Mouse (Mus musculus) cerebellum, postnatal 4 days (tissue): ENCODE data around the gene Tgfb3.
A peak's percentile ranks its signal among the peaks of the same experiment; 100 is the strongest.

Experiments used
- DNase-seq, 2 experiments: peaks; one replicate each; pipeline ENCODE4 v3.0.0; 2022; ENCODE audit warnings: low spot score in 2 of 2, mixed read lengths in 1 of 2

Tgfb3 gene

DNA sequence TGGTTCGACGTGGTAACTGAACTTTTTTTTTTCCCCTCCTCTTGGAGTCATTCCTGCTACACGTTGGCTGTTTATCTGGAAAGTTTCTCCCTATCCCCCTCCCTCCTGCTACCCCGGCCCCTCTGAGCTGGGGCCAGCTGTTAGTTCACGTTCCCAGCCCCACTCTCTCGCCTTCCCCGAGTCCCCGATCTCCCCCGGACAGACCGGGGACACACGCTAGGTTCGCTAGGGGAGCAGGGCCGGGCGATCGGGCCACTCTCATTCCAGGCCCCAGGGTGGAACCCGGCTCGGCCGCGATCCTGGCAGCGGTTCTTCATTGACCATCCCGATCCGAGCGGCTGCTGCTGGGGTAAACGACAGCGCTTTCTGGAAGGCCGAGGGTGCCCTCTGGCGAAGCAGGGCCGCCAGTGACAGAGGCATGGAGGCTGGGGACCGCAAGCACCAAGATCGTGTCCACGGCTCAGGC, 394 bp upstream of the Tgfb3 start:
- DNase-seq, result peak; percentile 90 to 95

DNA sequence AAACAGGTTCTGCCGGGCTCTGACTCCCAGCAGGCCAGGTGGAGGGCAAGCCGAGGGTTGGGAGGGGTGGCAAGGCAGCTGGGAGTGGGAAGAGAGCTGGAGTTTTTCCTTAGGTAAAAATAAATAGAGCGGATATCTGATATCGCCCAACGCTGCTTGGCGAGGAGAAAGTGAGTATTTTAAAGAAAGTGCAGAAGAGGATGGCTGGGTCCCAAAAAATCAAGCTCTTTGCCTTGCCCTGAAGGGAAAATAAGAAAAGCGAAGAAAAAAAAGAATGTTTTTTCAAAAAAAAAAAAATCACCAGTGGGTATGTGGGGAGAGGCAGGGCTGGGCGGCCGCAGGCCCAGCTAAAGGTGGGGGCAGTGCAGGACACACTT, 677 bp downstream of the Tgfb3 start:
- no peak for DNase-seq

- DNase-seq, result peak in 1 of 2 experiments; percentile 19
Observed at GRCm38 (mm10) chr12:86077736-86078135, 1.1 kb downstream of the Tgfb3 start.

- no peak for DNase-seq
Observed at GRCm38 (mm10) chr12:86077322-86077721, 1.5 kb downstream of the Tgfb3 start.

GRCm38 (mm10) chr12:86076321-86076901, 2.4 kb downstream of the Tgfb3 start:
- DNase-seq, result peak in 1 of 2 experiments; percentile 32

- DNase-seq, result no peak
Observed at GRCm38 (mm10) chr12:86075358-86075757, 3.5 kb downstream of the Tgfb3 start.

GRCm38 (mm10) chr12:86074681-86075080, 4.2 kb downstream of the Tgfb3 start:
- no peak for DNase-seq

DNA sequence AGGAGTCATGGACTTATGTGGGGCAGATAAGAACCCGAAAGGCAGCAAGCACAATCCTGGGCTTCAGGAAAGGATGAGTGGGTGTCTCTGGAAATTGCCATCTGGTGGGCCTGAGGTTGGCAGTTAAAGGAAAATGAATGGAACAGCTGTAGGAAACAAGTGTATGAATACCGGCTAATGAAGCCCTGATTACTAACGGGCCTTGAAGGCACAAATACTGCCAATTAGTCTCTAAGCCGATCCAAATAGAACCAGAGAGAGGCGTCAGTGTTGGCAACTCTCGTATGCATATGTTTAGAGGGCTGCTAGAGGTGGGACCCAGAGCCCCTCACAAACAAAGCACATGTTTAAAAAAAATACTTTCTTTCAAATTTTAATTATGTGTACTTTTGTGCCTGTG, 7.4 kb downstream of the Tgfb3 start:
- DNase-seq, result no peak

- DNase-seq, result no peak
Observed at GRCm38 (mm10) chr12:86064796-86065195, 14.0 kb downstream of the Tgfb3 start.

GRCm38 (mm10) chr12:86059341-86059740, 19.5 kb downstream of the Tgfb3 start:
- no peak for DNase-seq

GRCm38 (mm10) chr12:86057516-86057915, 21.3 kb downstream of the Tgfb3 start:
- DNase-seq, result peak in 1 of 2 experiments; percentile 18

GRCm38 (mm10) chr12:86056976-86057375, 21.9 kb downstream of the Tgfb3 start:
- no peak for DNase-seq

- DNase-seq, result no peak
Observed at GRCm38 (mm10) chr12:86055306-86055705, 23.5 kb downstream of the Tgfb3 start.

- no peak for DNase-seq
Observed at GRCm38 (mm10) chr12:86051477-86051876, 27.4 kb downstream of the Tgfb3 start.

GRCm38 (mm10) chr12:86049813-86050212, 29.0 kb downstream of the Tgfb3 start:
- DNase-seq, result no peak

DNA sequence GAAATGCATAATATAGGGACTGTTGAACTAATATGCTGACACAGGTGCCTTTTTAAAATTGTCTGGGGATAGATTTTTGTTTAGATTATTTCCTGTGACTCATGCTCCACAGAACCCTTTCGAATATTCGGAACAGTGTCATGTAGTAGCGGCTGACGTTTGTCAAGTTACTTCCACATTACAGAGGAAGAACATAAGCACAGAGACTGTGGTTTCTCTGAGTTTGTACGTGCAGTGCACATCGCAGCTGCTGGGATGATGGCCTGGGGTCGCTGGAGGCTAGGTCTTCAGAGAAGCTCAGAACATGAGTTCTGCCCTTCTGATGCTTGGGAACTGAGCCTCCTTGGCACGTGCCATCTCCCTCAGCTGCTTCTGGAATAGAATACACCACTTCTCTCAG, 31.5 kb downstream of the Tgfb3 start:
- DNase-seq, result no peak

- no peak for DNase-seq
Observed at GRCm38 (mm10) chr12:86046776-86047175, 32.1 kb downstream of the Tgfb3 start.

GRCm38 (mm10) chr12:86046141-86046540, 32.7 kb downstream of the Tgfb3 start:
- DNase-seq, result no peak

DNA sequence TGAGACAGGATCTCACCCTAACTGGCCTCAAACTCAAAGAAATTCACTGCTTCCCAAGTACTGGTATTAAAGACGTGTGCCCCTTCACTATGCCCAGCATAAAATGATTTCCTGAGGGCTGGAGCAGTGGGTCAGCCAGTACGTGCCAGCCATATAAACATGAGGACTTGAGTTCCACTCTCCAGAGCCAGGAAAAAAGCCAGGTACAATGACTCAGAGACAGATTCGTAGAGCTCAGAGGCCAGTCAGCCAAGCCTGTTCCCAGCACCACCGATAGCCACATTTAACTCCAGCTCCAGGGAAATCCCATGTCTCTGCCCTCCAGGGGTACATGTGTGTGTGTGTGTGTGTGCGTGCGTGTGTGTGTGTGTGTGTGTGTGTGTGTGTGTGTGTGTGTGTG, 39.1 kb downstream of the Tgfb3 start:
- no peak for DNase-seq

DNA sequence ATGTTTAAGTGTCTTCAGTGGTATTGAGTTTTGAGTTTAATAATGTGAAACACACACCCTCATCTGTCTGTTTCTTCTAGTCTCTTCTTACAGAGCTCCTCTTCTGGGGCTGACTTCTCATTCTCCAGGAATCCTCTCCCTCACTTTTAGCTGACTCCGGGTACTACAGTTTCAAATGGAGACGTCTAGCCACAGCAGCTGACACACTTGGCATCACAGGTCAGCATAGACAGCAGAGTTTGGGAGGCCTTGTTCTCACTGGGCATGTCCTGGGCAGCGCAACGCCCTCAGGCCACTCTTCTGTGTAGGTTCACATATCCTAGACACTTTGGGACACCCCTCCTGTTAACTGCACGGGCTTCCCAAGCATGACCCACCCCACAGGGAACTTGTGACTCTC, 39.8 kb downstream of the Tgfb3 start:
- no peak for DNase-seq

GRCm38 (mm10) chr12:86037235-86037921, 41.5 kb downstream of the Tgfb3 start:
- no peak for DNase-seq

DNA sequence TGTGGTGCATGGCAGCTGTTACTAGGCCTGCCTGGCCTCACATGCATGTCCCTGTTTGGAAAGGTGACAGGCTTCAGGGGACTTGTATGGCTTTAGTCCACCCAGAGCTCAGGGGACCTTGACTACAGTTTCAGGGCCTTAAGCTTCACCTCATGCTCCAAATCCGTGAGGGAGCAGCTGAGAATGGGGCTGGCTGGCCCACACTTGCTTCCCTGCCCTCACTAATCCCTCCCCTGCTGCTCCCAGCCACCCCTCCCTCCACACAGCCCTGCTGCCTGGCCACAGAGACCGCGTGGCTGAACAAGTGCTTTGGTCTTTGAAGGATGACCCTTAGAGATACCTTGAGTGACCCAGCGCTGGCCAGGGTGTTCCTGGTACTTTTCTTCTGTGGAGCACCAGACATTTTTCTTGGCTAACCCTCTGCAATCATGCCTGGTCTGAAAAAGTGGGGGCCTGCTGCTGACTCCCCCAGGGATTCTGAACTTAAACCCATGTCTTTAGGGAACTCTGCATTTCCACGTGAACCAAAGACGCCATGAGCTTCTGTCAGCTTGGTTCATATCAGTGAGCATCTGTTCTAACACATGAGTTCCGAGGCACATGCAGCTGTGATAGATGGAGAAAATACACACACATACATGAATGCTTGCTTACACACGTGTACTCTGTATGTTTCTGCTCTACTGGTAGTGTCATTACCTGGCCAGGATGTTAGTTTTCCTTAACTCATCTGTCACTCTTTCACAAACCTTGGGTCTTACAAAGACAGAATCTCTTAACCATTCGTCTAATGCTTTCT, 42.3 kb downstream of the Tgfb3 start:
- DNase-seq, result no peak

DNA sequence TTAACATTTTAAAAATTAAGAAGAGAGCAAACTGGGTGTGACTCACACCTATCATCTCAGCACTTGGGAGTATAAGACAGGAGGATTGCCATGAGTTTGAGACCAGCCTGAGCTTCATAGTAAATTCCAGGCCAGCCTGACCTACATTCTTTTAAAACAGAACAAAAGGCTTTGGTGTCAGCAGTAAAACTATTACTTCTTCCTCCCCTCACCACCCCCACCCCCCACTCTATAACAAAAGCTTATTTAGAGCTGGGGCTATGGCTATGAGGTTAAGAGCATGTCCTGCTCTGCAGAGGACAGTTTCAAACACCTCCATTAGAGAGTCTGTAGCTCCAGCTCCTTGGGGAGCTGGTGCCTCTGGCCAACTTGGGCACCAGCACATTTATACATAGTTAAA, 43.3 kb downstream of the Tgfb3 start:
- DNase-seq, result no peak
